Mouse (Mus musculus) cortical plate, adult 2 months (tissue): ENCODE measurements around the gene Padi4.

Experiments
- CTCF ChIP-seq: fragments of 200-500 bp; IDR thresholded peaks from 2 replicates; pipeline ENCODE4 v1.5.1; 2011; ENCODE audit warnings: mild to moderate bottlenecking, control low read depth, low read length; ENCODE audit not compliant: insufficient read depth; ENCODE audit errors: extremely low read depth
- POLR2A ChIP-seq: fragments of 200-500 bp; IDR thresholded peaks from 2 replicates; pipeline ENCODE4 v1.6.1; 2011; ENCODE audit warnings: mild to moderate bottlenecking, low read length, control low read depth; ENCODE audit not compliant: insufficient read depth; ENCODE audit errors: extremely low read depth

GRCm38 (mm10) chr4:140796786-140797185 is 22.8 kb upstream of the Padi4 start:
- TF ChIP-seq POLR2A (no peak), CTCF (no peak)
